Mouse (Mus musculus) embryonic facial prominence, embryonic 13.5 days (tissue): ENCODE measurements around the gene Gpr161. TPM values are rescaled to one million over a fixed set of nuclear protein-coding genes. Genes with fewer than 3 reads are reported as not detected.

Experiments used
- ATAC-seq: fragments of 200-750 bp; cut with Nextera tagmentation; 2 replicates; pipeline ENCODE4 v1.8.0; 2017; ENCODE audit warnings: low read depth; ENCODE audit not compliant: insufficient number of reproducible peaks, insufficient read depth, low FRiP score, low TSS enrichment
- H3K27ac ChIP-seq: fragments of 300-500 bp; sonication (generic); 2 replicates; pipeline ENCODE4 v1.5.1; 2015; ENCODE audit warnings: moderate library complexity, mild to moderate bottlenecking, inconsistent platforms
- H3K27me3 ChIP-seq: fragments of 300-500 bp; sonication (generic); 2 replicates; pipeline ENCODE4 v1.6.1; 2015; ENCODE audit warnings: mild to moderate bottlenecking, inconsistent platforms
- H3K36me3 ChIP-seq: fragments of 300-500 bp; sonication (generic); 2 replicates; pipeline ENCODE4 v1.6.1; 2015; ENCODE audit warnings: mild to moderate bottlenecking, inconsistent platforms
- H3K4me1 ChIP-seq: fragments of 300-500 bp; sonication (generic); 2 replicates; pipeline ENCODE4 v1.6.1; 2015; ENCODE audit warnings: inconsistent platforms
- H3K4me2 ChIP-seq: fragments of 300-500 bp; sonication (generic); 2 replicates; pipeline ENCODE4 v1.6.1; 2015; ENCODE audit warnings: moderate library complexity, mild to moderate bottlenecking, inconsistent platforms
- H3K4me3 ChIP-seq: fragments of 300-500 bp; sonication (generic); 2 replicates; pipeline ENCODE4 v1.5.1; 2015; ENCODE audit warnings: mild to moderate bottlenecking, inconsistent platforms
- H3K9ac ChIP-seq: fragments of 300-500 bp; sonication (generic); 2 replicates; pipeline ENCODE4 v1.6.1; 2015; ENCODE audit warnings: mild to moderate bottlenecking, inconsistent platforms
- H3K9me3 ChIP-seq: fragments of 300-500 bp; sonication (generic); 2 replicates; pipeline ENCODE4 v1.6.1; 2016; ENCODE audit warnings: inconsistent platforms
- WGBS: fragments of 180-500 bp; shearing (Covaris S2); methylation state at CpG from one replicate; pipeline ENCODE4 v1.1.7; 2015; ENCODE audit warnings: mixed read lengths; 5-methylcytosine and 5-hydroxymethylcytosine counted together
- polyA plus RNA-seq: library from polyadenylated mRNA; unstranded; fragments of >200 nt; fragmentation: Nextera tagmentation; extraction: Ambion mirVana; gene quantifications from 2 replicates; pipeline ENCODE4 v1.2.1, GENCODE M21; 2015

Gene Gpr161
- polyA plus RNA-seq: 1.9 and 2.1 TPM in 2 replicates

- Histone ChIP-seq H3K27me3 (no peaks in the 10 kb centered on the region), H3K4me1 (no peaks in the 10 kb centered on the region), H3K9ac (no peak within 1 kb of the TSS), H3K27ac (no peak within 1 kb of the TSS), H3K4me2 (no peak within 1 kb of the TSS), H3K4me3 (no peak within 1 kb of the TSS), H3K9me3 (no peaks in the 10 kb centered on the region), H3K36me3 (peaks cover 35% of the 10 kb centered on the region)
- ATAC-seq: no peak
- WGBS: 88% methylated on average over 1 of the region's 1 CpGs
These were observed at the start of gene Gpr161 for GRCm38 (mm10) chr1:165295489-165295888. Gene Gpr161, plus strand, starts transcription at chr1:165295789.

- H3K4me1 ChIP-seq: no peaks in the 10 kb centered on the region
These were observed 49.0 kb upstream of the Gpr161 start for GRCm38 (mm10) chr1:165246587-165246986.

GRCm38 (mm10) chr1:165247085-165247484 is 48.5 kb upstream of the Gpr161 start:
- no peaks in the 10 kb centered on the region for H3K9me3 ChIP-seq
- ATAC-seq: no peak
- no peak overlapping the region for H3K27ac ChIP-seq
- H3K27me3 ChIP-seq: no peaks in the 10 kb centered on the region
- H3K4me1 ChIP-seq: no peaks in the 10 kb centered on the region
- no peak overlapping the region for H3K4me3 ChIP-seq
- 63% methylated on average over 5 of the region's 5 CpGs for WGBS
- H3K9ac ChIP-seq: no peak overlapping the region
- H3K36me3 ChIP-seq: no peaks in the 10 kb centered on the region
- no peak overlapping the region for H3K4me2 ChIP-seq

More at GRCm38 (mm10) chr1:165246587-165246986, 49.0 kb upstream of the Gpr161 start:
- no peak overlapping the region for H3K9ac ChIP-seq
- no peaks in the 10 kb centered on the region for H3K27me3 ChIP-seq
- WGBS: 63% methylated on average over 5 of the region's 5 CpGs
- no peak for ATAC-seq
- no peak overlapping the region for H3K4me2 ChIP-seq
- no peaks in the 10 kb centered on the region for H3K36me3 ChIP-seq
- H3K9me3 ChIP-seq: no peaks in the 10 kb centered on the region
- H3K27ac ChIP-seq: no peak overlapping the region
- no peak overlapping the region for H3K4me3 ChIP-seq

- Histone ChIP-seq H3K4me2 (no peak overlapping the region), H3K27ac (no peak overlapping the region), H3K4me1 (no peaks in the 10 kb centered on the region), H3K27me3 (no peaks in the 10 kb centered on the region), H3K9me3 (no peaks in the 10 kb centered on the region), H3K36me3 (no peaks in the 10 kb centered on the region), H3K4me3 (no peak overlapping the region), H3K9ac (no peak overlapping the region)
- WGBS: 87% methylated on average over 3 of the region's 3 CpGs
- no peak for ATAC-seq
These were observed 47.8 kb upstream of the Gpr161 start for GRCm38 (mm10) chr1:165247788-165248187.

- 66% methylated on average over 4 of the region's 4 CpGs for WGBS
- Histone ChIP-seq H3K9ac (no peak overlapping the region), H3K4me2 (no peak overlapping the region), H3K27me3 (no peaks in the 10 kb centered on the region), H3K4me3 (no peak overlapping the region), H3K36me3 (no peaks in the 10 kb centered on the region), H3K27ac (no peak overlapping the region), H3K4me1 (no peaks in the 10 kb centered on the region), H3K9me3 (no peaks in the 10 kb centered on the region)
- ATAC-seq: no peak
These were observed 46.7 kb upstream of the Gpr161 start for GRCm38 (mm10) chr1:165248842-165249241.

GRCm38 (mm10) chr1:165250546-165250945 is 45.0 kb upstream of the Gpr161 start:
- H3K9me3 ChIP-seq: no peaks in the 10 kb centered on the region
- WGBS: 79% methylated on average over 2 of the region's 2 CpGs
- no peaks in the 10 kb centered on the region for H3K36me3 ChIP-seq
- H3K4me1 ChIP-seq: no peaks in the 10 kb centered on the region
- no peak overlapping the region for H3K27ac ChIP-seq
- no peaks in the 10 kb centered on the region for H3K27me3 ChIP-seq
- H3K4me3 ChIP-seq: no peak overlapping the region
- H3K4me2 ChIP-seq: no peak overlapping the region
- no peak for ATAC-seq
- H3K9ac ChIP-seq: no peak overlapping the region

GRCm38 (mm10) chr1:165252027-165252671 is 43.4 kb upstream of the Gpr161 start:
- H3K27me3 ChIP-seq: no peaks in the 10 kb centered on the region
- no peaks in the 10 kb centered on the region for H3K9me3 ChIP-seq
- no peak overlapping the region for H3K4me3 ChIP-seq
- H3K4me2 ChIP-seq: 0 out of 2 replicates have a peak overlapping the region, but pooled peaks have one; percentile 20
- no peak overlapping the region for H3K9ac ChIP-seq
- no peak for ATAC-seq
- no peak overlapping the region for H3K27ac ChIP-seq
- H3K4me1 ChIP-seq: no peaks in the 10 kb centered on the region
- no peaks in the 10 kb centered on the region for H3K36me3 ChIP-seq
- WGBS: 46% methylated on average over 11 of the region's 11 CpGs

- Histone ChIP-seq H3K36me3 (no peaks in the 10 kb centered on the region), H3K4me1 (no peaks in the 10 kb centered on the region), H3K9me3 (no peaks in the 10 kb centered on the region), H3K9ac (no peak overlapping the region), H3K4me2 (no peak overlapping the region), H3K27ac (no peak overlapping the region), H3K4me3 (no peak overlapping the region), H3K27me3 (no peaks in the 10 kb centered on the region)
- no peak for ATAC-seq
- WGBS: 87% methylated on average over 6 of the region's 6 CpGs
These were observed 20.6 kb upstream of the Gpr161 start for GRCm38 (mm10) chr1:165274946-165275345.

GRCm38 (mm10) chr1:165280741-165281140 is 14.8 kb upstream of the Gpr161 start:
- peak overlapping the region; percentile 92 for H3K4me2 ChIP-seq

GRCm38 (mm10) chr1:165281351-165282221 is 14.0 kb upstream of the Gpr161 start:
- H3K27ac ChIP-seq: peak overlapping the region; percentile 94
- ATAC-seq: peak; percentile 85

More at GRCm38 (mm10) chr1:165280741-165281140, 14.8 kb upstream of the Gpr161 start:
- H3K9me3 ChIP-seq: no peaks in the 10 kb centered on the region
- no peaks in the 10 kb centered on the region for H3K27me3 ChIP-seq
- H3K27ac ChIP-seq: peak overlapping the region; percentile 94; the same call in 1 of the 2 replicates
- 52% methylated on average over 10 of the region's 10 CpGs for WGBS
- peaks cover 35% of the 10 kb centered on the region for H3K4me1 ChIP-seq
- no peak for ATAC-seq
- H3K9ac ChIP-seq: peak overlapping the region; percentile 91; the same call in 1 of the 2 replicates
- peak overlapping the region; percentile 77 for H3K4me3 ChIP-seq
- H3K36me3 ChIP-seq: no peaks in the 10 kb centered on the region

GRCm38 (mm10) chr1:165282222-165282966 is 13.2 kb upstream of the Gpr161 start:
- Histone ChIP-seq H3K27ac (peak overlapping the region; percentile 94), H3K4me3 (peak overlapping the region; percentile 77), H3K36me3 (no peaks in the 10 kb centered on the region), H3K9ac (peak overlapping the region; percentile 91), H3K9me3 (no peaks in the 10 kb centered on the region), H3K27me3 (no peaks in the 10 kb centered on the region), H3K4me1 (peaks cover 35% of the 10 kb centered on the region), H3K4me2 (peak overlapping the region; percentile 92)
- 1% methylated on average over 35 of the region's 35 CpGs for WGBS
- peak; percentile 66 for ATAC-seq

More at GRCm38 (mm10) chr1:165281351-165282221, 14.0 kb upstream of the Gpr161 start:
- H3K9ac ChIP-seq: peak overlapping the region; percentile 91
- WGBS: under 1% methylated on average over 60 of the region's 71 CpGs
- peak overlapping the region; percentile 92 for H3K4me2 ChIP-seq
- H3K4me3 ChIP-seq: peak overlapping the region; percentile 77
- H3K4me1 ChIP-seq: peaks cover 35% of the 10 kb centered on the region
- H3K27me3 ChIP-seq: no peaks in the 10 kb centered on the region
- H3K36me3 ChIP-seq: no peaks in the 10 kb centered on the region
- H3K9me3 ChIP-seq: no peaks in the 10 kb centered on the region
